ENCODE assay signal across 22 mouse cellular contexts in the genomic region with DNA sequence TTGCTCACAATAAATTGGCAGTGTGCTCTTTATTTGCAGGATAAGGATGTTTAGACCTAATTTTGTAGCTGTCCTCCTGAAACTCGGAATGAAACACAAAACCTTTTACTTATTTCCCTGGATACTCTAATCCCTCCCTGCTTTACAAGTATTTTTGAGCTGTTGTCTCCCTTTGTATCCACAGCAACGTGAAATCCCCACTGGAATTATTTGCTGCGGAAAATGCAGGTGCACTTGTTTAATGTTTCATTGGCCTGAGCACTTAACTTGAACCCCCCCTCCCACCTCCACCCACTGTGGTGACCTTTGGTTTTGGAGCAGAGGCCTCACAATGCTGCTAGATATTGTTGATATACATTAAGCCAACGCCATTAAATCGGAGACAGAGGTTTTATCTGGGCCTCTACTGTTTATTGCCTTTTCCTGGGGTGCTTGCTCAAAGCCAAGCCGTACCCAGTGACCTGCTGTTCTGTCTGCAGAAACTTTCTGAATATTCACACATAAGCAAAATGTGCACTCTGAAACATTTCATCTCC.
A peak's percentile ranks its signal among the peaks of the same experiment; 100 is the strongest.
DNase-seq lines count a peak whose midpoint lies in the region; ATAC-seq and TF ChIP-seq lines count a peak whose summit lies in the region.
"Had no signal": no experiment of that assay in that cellular context is flagged by ENCODE, and none has a peak within 500 bp of the region (broad histone marks: within the 10 kb centered on the region; RNA-seq: fewer than 3 reads in every experiment).

No protein-coding gene starts in this region.

- TF ChIP-seq CTCF in midbrain, postnatal 0 days (IDR thresholded peaks at IDR 0.05), result no peak

- no peak overlapping the region for H3K4me2 ChIP-seq in embryonic facial prominence, embryonic 14.5 days (ENCODE audit: low read depth, low read length)
- no peak overlapping the region for H3K4me2 ChIP-seq in midbrain, embryonic 12.5 days (replicated peaks)
- no peak overlapping the region for H3K4me2 ChIP-seq in midbrain, postnatal 0 days (ENCODE audit: low read depth, low read length, poor library complexity, severe bottlenecking)
- no peak overlapping the region for H3K4me2 ChIP-seq in liver, embryonic 12.5 days
- H3K4me2 ChIP-seq: hindbrain, embryonic 13.5 days had no signal

- peak; percentile 40 for DNase-seq in embryonic facial prominence, embryonic 14.5 days (ENCODE audit: low spot score)
- DNase-seq in embryonic facial prominence, embryonic 10.5 days (ENCODE audit: low spot score), result no peak
- peak; percentile 76 for DNase-seq in heart, adult 11 months
- DNase-seq in heart, adult 8-10 months (ENCODE audit: low spot score), result no peak
- no peak for DNase-seq in midbrain, postnatal 0 days (ENCODE audit: low spot score)
- DNase-seq: adrenal gland, adult 8-10 months; adrenal gland, postnatal 36 days; B cell, adult 2 months; cerebellum, adult 2 months; cerebellum, postnatal 10 days; gastrocnemius, adult 2 months; gastrocnemius, postnatal 25 days; heart, postnatal 10 days; heart, postnatal 4 days; kidney, adult 11 months had no signal

- 0 out of 2 replicates have a peak, but pooled peaks have one; percentile 53 for ATAC-seq in embryonic facial prominence, embryonic 14.5 days (ENCODE audit: low read depth)
- no peak for ATAC-seq in midbrain, embryonic 12.5 days (ENCODE audit: low FRiP score, low read depth)
- ATAC-seq in midbrain, postnatal 0 days (ENCODE audit: low FRiP score), result no peak
- ATAC-seq in liver, embryonic 12.5 days, result no peak
- ATAC-seq: CD4-positive, CD25-positive, alpha-beta regulatory T cell, adult 4 months; forebrain, embryonic 14.5 days had no signal

- no peak overlapping the region for H3K4me3 ChIP-seq in embryonic facial prominence, embryonic 14.5 days (ENCODE audit: low read depth, low read length)
- no peak overlapping the region for H3K4me3 ChIP-seq in embryonic facial prominence, embryonic 10.5 days
- H3K4me3 ChIP-seq in midbrain, embryonic 12.5 days, result no peak overlapping the region
- no peak overlapping the region for H3K4me3 ChIP-seq in midbrain, postnatal 0 days (ENCODE audit: low read depth, low read length)
- H3K4me3 ChIP-seq in liver, embryonic 12.5 days, result no peak overlapping the region
- H3K4me3 ChIP-seq: gastrocnemius, adult 2 months; heart, embryonic 10.5 days; hindbrain, embryonic 13.5 days had no signal

- H3K27me3 ChIP-seq in embryonic facial prominence, embryonic 14.5 days (replicated peaks; ENCODE audit: control insufficient read depth, insufficient read depth, low read length), result no peaks in the 10 kb centered on the region
- H3K27me3 ChIP-seq in embryonic facial prominence, embryonic 10.5 days (replicated peaks; ENCODE audit: low read depth, poor library complexity, severe bottlenecking), result no peaks in the 10 kb centered on the region
- H3K27me3 ChIP-seq in midbrain, embryonic 12.5 days, result no peaks in the 10 kb centered on the region
- H3K27me3 ChIP-seq in midbrain, postnatal 0 days (ENCODE audit: insufficient read depth, low read length), result no peaks in the 10 kb centered on the region
- H3K27me3 ChIP-seq in liver, embryonic 12.5 days (replicated peaks), result 0 out of 2 replicates have a peak, but pooled peaks cover 7% of the 10 kb centered on the region

- 56% methylated on average over 6 of the region's 6 CpGs for WGBS in embryonic facial prominence, embryonic 14.5 days
- 62% methylated on average over 6 of the region's 6 CpGs for WGBS in embryonic facial prominence, embryonic 10.5 days
- 15% methylated on average over 6 of the region's 6 CpGs for WGBS in midbrain, embryonic 12.5 days
- WGBS in midbrain, postnatal 0 days, result 17% methylated on average over 6 of the region's 6 CpGs
- WGBS in liver, embryonic 12.5 days (ENCODE audit: insufficient replicate concordance), result 74% methylated on average over 6 of the region's 6 CpGs

- no peak overlapping the region for H3K9ac ChIP-seq in embryonic facial prominence, embryonic 14.5 days (ENCODE audit: low read depth, low read length)
- H3K9ac ChIP-seq in midbrain, embryonic 12.5 days (replicated peaks), result no peak overlapping the region
- no peak overlapping the region for H3K9ac ChIP-seq in midbrain, postnatal 0 days (replicated peaks; ENCODE audit: low read length, poor library complexity, severe bottlenecking)
- H3K9ac ChIP-seq in liver, embryonic 12.5 days, result no peak overlapping the region
- H3K9ac ChIP-seq: hindbrain, embryonic 13.5 days had no signal

- no peak overlapping the region for H3K27ac ChIP-seq in embryonic facial prominence, embryonic 14.5 days (replicated peaks; ENCODE audit: low read depth, low read length)
- no peak overlapping the region for H3K27ac ChIP-seq in embryonic facial prominence, embryonic 10.5 days (replicated peaks)
- H3K27ac ChIP-seq in midbrain, embryonic 12.5 days (replicated peaks), result 0 out of 2 replicates have a peak overlapping the region, but pooled peaks have one; percentile 8
- H3K27ac ChIP-seq in midbrain, postnatal 0 days (ENCODE audit: low read depth, low read length), result no peak overlapping the region
- no peak overlapping the region for H3K27ac ChIP-seq in liver, embryonic 12.5 days
- H3K27ac ChIP-seq: gastrocnemius, adult 2 months; heart, embryonic 10.5 days; hindbrain, embryonic 13.5 days had no signal

- H3K9me3 ChIP-seq in embryonic facial prominence, embryonic 14.5 days (ENCODE audit: control insufficient read depth, low read length), result no peaks in the 10 kb centered on the region
- no peaks in the 10 kb centered on the region for H3K9me3 ChIP-seq in embryonic facial prominence, embryonic 10.5 days
- no peaks in the 10 kb centered on the region for H3K9me3 ChIP-seq in midbrain, embryonic 12.5 days
- no peaks in the 10 kb centered on the region for H3K9me3 ChIP-seq in midbrain, postnatal 0 days (ENCODE audit: low read length)
- no peaks in the 10 kb centered on the region for H3K9me3 ChIP-seq in liver, embryonic 12.5 days (replicated peaks)
- H3K9me3 ChIP-seq: heart, embryonic 10.5 days; hindbrain, embryonic 13.5 days had no signal

- H3K36me3 ChIP-seq in embryonic facial prominence, embryonic 14.5 days (ENCODE audit: control insufficient read depth, insufficient read depth, low read length), result no peaks in the 10 kb centered on the region
- no peaks in the 10 kb centered on the region for H3K36me3 ChIP-seq in embryonic facial prominence, embryonic 10.5 days (replicated peaks)
- H3K36me3 ChIP-seq in midbrain, embryonic 12.5 days, result no peaks in the 10 kb centered on the region
- H3K36me3 ChIP-seq in midbrain, postnatal 0 days (ENCODE audit: insufficient read depth, low read length), result no peaks in the 10 kb centered on the region
- no peaks in the 10 kb centered on the region for H3K36me3 ChIP-seq in liver, embryonic 12.5 days
- H3K36me3 ChIP-seq: G1E; heart, embryonic 10.5 days; hindbrain, embryonic 13.5 days had no signal

- no peaks in the 10 kb centered on the region for H3K4me1 ChIP-seq in embryonic facial prominence, embryonic 14.5 days (ENCODE audit: control insufficient read depth, insufficient read depth, low read length)
- peaks cover 20% of the 10 kb centered on the region for H3K4me1 ChIP-seq in embryonic facial prominence, embryonic 10.5 days
- H3K4me1 ChIP-seq in midbrain, embryonic 12.5 days, result peaks cover 15% of the 10 kb centered on the region
- H3K4me1 ChIP-seq in midbrain, postnatal 0 days (ENCODE audit: insufficient read depth, low read length), result no peaks in the 10 kb centered on the region
- 0 out of 2 replicates have a peak, but pooled peaks cover 3% of the 10 kb centered on the region for H3K4me1 ChIP-seq in liver, embryonic 12.5 days
- H3K4me1 ChIP-seq: heart, embryonic 10.5 days had no signal

Comparison
In these comparisons a context has a peak if more than half of its experiments do, and no peak if none do; other contexts are left out.
1. DNase-seq: peak in embryonic facial prominence, embryonic 14.5 days (single experiment) and heart, adult 11 months (single experiment); none in embryonic facial prominence, embryonic 10.5 days (single experiment), heart, adult 8-10 months (single experiment) and midbrain, postnatal 0 days (single experiment).